Mouse (Mus musculus) forebrain, embryonic 14.5 days (tissue): ENCODE results near the gene Casz1. TPM values are rescaled to one million over a fixed set of nuclear protein-coding genes. Genes with fewer than 3 reads are reported as not detected.

Experiments
- ATAC-seq: fragments of 200-750 bp; cut with Nextera tagmentation; 2 replicates; pipeline ENCODE4 v1.8.0; 2017; ENCODE audit warnings: mild to moderate bottlenecking, moderate library complexity
- DNase-seq: peaks from one replicate; pipeline ENCODE4 v3.0.0-alpha.2; 2015; ENCODE audit warnings: low spot score
- H3K27ac ChIP-seq: fragments of 300-500 bp; sonication (generic); 2 replicates; pipeline ENCODE4 v1.5.1; 2014; ENCODE audit warnings: low read depth, mild to moderate bottlenecking, control low read depth, low read length, moderate library complexity
- H3K27me3 ChIP-seq: fragments of 300-500 bp; sonication (generic); replicated peaks from 2 replicates; pipeline ENCODE4 v1.6.1; 2014; ENCODE audit warnings: low read length, control low read depth, mixed read lengths; ENCODE audit not compliant: control insufficient read depth, insufficient read depth
- H3K36me3 ChIP-seq: fragments of 300-500 bp; sonication (generic); 2 replicates; pipeline ENCODE4 v1.6.1; 2014; ENCODE audit warnings: low read length, control low read depth; ENCODE audit not compliant: control insufficient read depth, insufficient read depth
- H3K4me1 ChIP-seq: fragments of 300-500 bp; sonication (generic); 2 replicates; pipeline ENCODE4 v1.6.1; 2014; ENCODE audit warnings: antibody characterized with exemption, low read length, control low read depth; ENCODE audit not compliant: control insufficient read depth, insufficient read depth
- H3K4me2 ChIP-seq: fragments of 300-500 bp; sonication (generic); 2 replicates; pipeline ENCODE4 v1.6.1; 2014; ENCODE audit warnings: mild to moderate bottlenecking, control low read depth, low read length
- H3K4me3 ChIP-seq: fragments of 300-500 bp; sonication (generic); 2 replicates; pipeline ENCODE4 v1.5.1; 2014; ENCODE audit warnings: low read depth, low read length, control low read depth
- H3K9ac ChIP-seq: fragments of 300-500 bp; sonication (generic); 2 replicates; pipeline ENCODE4 v1.6.1; 2014; ENCODE audit warnings: mild to moderate bottlenecking, low read length, control low read depth, moderate library complexity
- H3K9me3 ChIP-seq: fragments of 300-500 bp; sonication (generic); replicated peaks from 2 replicates; pipeline ENCODE4 v1.6.1; 2016; ENCODE audit warnings: low read length, control low read depth, mixed read lengths; ENCODE audit not compliant: control insufficient read depth
- WGBS: fragments of 180-500 bp; shearing (Covaris S2); extraction: QIAGEN DNeasy Blood & Tissue Kit; methylation state at CpG from one replicate; pipeline ENCODE4 v1.1.7; 2014; 5-methylcytosine and 5-hydroxymethylcytosine counted together
- polyA plus RNA-seq: library from polyadenylated mRNA; unstranded; fragments of >200 nt; fragmentation: Nextera tagmentation; extraction: Ambion mirVana; gene quantifications from 2 replicates; pipeline ENCODE4 v1.2.1, GENCODE M21; 2014

The Casz1 gene
- polyA plus RNA-seq, 1 experiment from 2014 or later: 0.57 TPM

GRCm38 (mm10) chr4:148872372-148872771 lies 68.1 kb downstream of the Casz1 start:
- Histone ChIP-seq H3K4me1 (peaks cover 43% of the 10 kb centered on the region), H3K4me3 (no peak overlapping the region), H3K9ac (no peak overlapping the region), H3K27ac (no peak overlapping the region), H3K4me2 (no peak overlapping the region), H3K36me3 (no peaks in the 10 kb centered on the region), H3K9me3 (no peaks in the 10 kb centered on the region), H3K27me3 (peaks cover 9% of the 10 kb centered on the region)
- no peak for DNase-seq
- 76% methylated on average over 9 of the region's 9 CpGs for WGBS
- ATAC-seq: no peak

GRCm38 (mm10) chr4:148872783-148873182 lies 68.6 kb downstream of the Casz1 start:
- H3K4me1 ChIP-seq: peaks cover 39% of the 10 kb centered on the region

GRCm38 (mm10) chr4:148876166-148876565 lies 71.9 kb downstream of the Casz1 start:
- H3K27me3 ChIP-seq: peaks cover 12% of the 10 kb centered on the region
- 25% methylated on average over 9 of the region's 9 CpGs for WGBS

More at GRCm38 (mm10) chr4:148872783-148873182, 68.6 kb downstream of the Casz1 start:
- ATAC-seq (no peak), DNase-seq (peak; percentile 76)
- 61% methylated on average over 12 of the region's 12 CpGs for WGBS
- H3K4me3 ChIP-seq: no peak overlapping the region
- no peaks in the 10 kb centered on the region for H3K36me3 ChIP-seq
- H3K27ac ChIP-seq: no peak overlapping the region
- no peak overlapping the region for H3K9ac ChIP-seq
- peaks cover 9% of the 10 kb centered on the region for H3K27me3 ChIP-seq
- H3K4me2 ChIP-seq: no peak overlapping the region
- H3K9me3 ChIP-seq: no peaks in the 10 kb centered on the region

GRCm38 (mm10) chr4:148876867-148877266 lies 72.6 kb downstream of the Casz1 start:
- ATAC-seq: no peak
- no peak overlapping the region for H3K9ac ChIP-seq
- H3K4me1 ChIP-seq: peaks cover 20% of the 10 kb centered on the region
- peaks cover 12% of the 10 kb centered on the region for H3K27me3 ChIP-seq
- DNase-seq: no peak
- H3K36me3 ChIP-seq: no peaks in the 10 kb centered on the region
- H3K4me3 ChIP-seq: no peak overlapping the region
- H3K27ac ChIP-seq: no peak overlapping the region
- no peaks in the 10 kb centered on the region for H3K9me3 ChIP-seq
- H3K4me2 ChIP-seq: no peak overlapping the region
- 89% methylated on average over 8 of the region's 8 CpGs for WGBS

More at GRCm38 (mm10) chr4:148876166-148876565, 71.9 kb downstream of the Casz1 start:
- Histone ChIP-seq H3K4me2 (no peak overlapping the region), H3K9ac (no peak overlapping the region), H3K4me3 (no peak overlapping the region), H3K36me3 (no peaks in the 10 kb centered on the region), H3K9me3 (no peaks in the 10 kb centered on the region), H3K27ac (no peak overlapping the region; the same call in 1 of the 2 replicates), H3K4me1 (peaks cover 26% of the 10 kb centered on the region)
- peak; percentile 56 for DNase-seq
- ATAC-seq: no peak; the same call in 1 of the 2 replicates

GRCm38 (mm10) chr4:148878192-148878983 lies 74.2 kb downstream of the Casz1 start:
- Histone ChIP-seq H3K9me3 (no peaks in the 10 kb centered on the region), H3K4me2 (no peak overlapping the region), H3K27ac (no peak overlapping the region), H3K4me1 (peaks cover 21% of the 10 kb centered on the region), H3K36me3 (no peaks in the 10 kb centered on the region), H3K9ac (no peak overlapping the region), H3K4me3 (no peak overlapping the region), H3K27me3 (peaks cover 18% of the 10 kb centered on the region; the same call in 1 of the 2 replicates)
- ATAC-seq (no peak), DNase-seq (no peak)
- WGBS: 65% methylated on average over 11 of the region's 11 CpGs

- 65% methylated on average over 11 of the region's 11 CpGs for WGBS
- no peaks in the 10 kb centered on the region for H3K9me3 ChIP-seq
- H3K9ac ChIP-seq: no peak overlapping the region
- no peak for DNase-seq
- H3K27me3 ChIP-seq: peaks cover 18% of the 10 kb centered on the region; the same call in 1 of the 2 replicates
- H3K4me3 ChIP-seq: no peak overlapping the region
- H3K4me1 ChIP-seq: peaks cover 21% of the 10 kb centered on the region
- no peak overlapping the region for H3K27ac ChIP-seq
- no peak overlapping the region for H3K4me2 ChIP-seq
- H3K36me3 ChIP-seq: no peaks in the 10 kb centered on the region
- no peak for ATAC-seq
Measured at GRCm38 (mm10) chr4:148878984-148879610, 74.9 kb downstream of the Casz1 start.

GRCm38 (mm10) chr4:148879631-148880030 lies 75.4 kb downstream of the Casz1 start:
- Histone ChIP-seq H3K36me3 (no peaks in the 10 kb centered on the region), H3K4me2 (no peak overlapping the region), H3K4me1 (peaks cover 21% of the 10 kb centered on the region), H3K9ac (no peak overlapping the region), H3K9me3 (no peaks in the 10 kb centered on the region), H3K4me3 (no peak overlapping the region), H3K27me3 (peaks cover 15% of the 10 kb centered on the region; the same call in 1 of the 2 replicates), H3K27ac (no peak overlapping the region)
- ATAC-seq (no peak), DNase-seq (no peak)
- 82% methylated on average over 3 of the region's 3 CpGs for WGBS

GRCm38 (mm10) chr4:148881001-148881669 lies 76.9 kb downstream of the Casz1 start:
- H3K9me3 ChIP-seq: no peaks in the 10 kb centered on the region
- no peak for DNase-seq
- WGBS: 15% methylated on average over 17 of the region's 17 CpGs
- H3K27ac ChIP-seq: no peak overlapping the region
- 0 out of 2 replicates have a peak, but pooled peaks cover 9% of the 10 kb centered on the region for H3K27me3 ChIP-seq
- H3K36me3 ChIP-seq: no peaks in the 10 kb centered on the region
- peaks cover 21% of the 10 kb centered on the region for H3K4me1 ChIP-seq
- no peak overlapping the region for H3K4me3 ChIP-seq
- no peak for ATAC-seq
- no peak overlapping the region for H3K9ac ChIP-seq
- H3K4me2 ChIP-seq: no peak overlapping the region
